Mouse (Mus musculus): ENCODE measurements around the gene 2010003K11Rik. TPM values are rescaled to one million over a fixed set of nuclear protein-coding genes. Genes with fewer than 3 reads are reported as not detected.

2010003K11Rik gene
- polyA plus RNA-seq, 1 experiment, result not detected

DNA sequence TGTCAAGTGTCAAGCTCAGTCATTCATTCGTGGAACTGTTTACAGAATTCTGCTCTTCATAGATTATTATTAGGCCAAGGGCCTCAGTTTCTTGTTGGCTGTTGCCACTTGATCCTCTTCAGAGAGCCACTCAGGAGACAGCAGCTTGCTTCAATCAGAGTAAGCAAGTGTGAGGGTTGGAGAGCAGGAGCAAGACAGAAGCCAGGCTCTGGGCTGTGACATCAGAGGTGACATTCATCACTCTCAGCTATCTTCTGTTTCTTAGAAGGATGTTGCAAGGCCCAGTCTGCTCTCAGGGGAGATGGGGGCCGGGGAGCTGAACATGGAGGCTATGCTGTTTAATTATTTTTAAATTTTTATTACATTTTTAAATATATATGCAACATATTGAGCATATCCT is 4.3 kb upstream of the 2010003K11Rik start:
- no peak for DNase-seq (ENCODE audit: extremely low spot score in 1 of 2, low spot score in 1 of 2)

DNA sequence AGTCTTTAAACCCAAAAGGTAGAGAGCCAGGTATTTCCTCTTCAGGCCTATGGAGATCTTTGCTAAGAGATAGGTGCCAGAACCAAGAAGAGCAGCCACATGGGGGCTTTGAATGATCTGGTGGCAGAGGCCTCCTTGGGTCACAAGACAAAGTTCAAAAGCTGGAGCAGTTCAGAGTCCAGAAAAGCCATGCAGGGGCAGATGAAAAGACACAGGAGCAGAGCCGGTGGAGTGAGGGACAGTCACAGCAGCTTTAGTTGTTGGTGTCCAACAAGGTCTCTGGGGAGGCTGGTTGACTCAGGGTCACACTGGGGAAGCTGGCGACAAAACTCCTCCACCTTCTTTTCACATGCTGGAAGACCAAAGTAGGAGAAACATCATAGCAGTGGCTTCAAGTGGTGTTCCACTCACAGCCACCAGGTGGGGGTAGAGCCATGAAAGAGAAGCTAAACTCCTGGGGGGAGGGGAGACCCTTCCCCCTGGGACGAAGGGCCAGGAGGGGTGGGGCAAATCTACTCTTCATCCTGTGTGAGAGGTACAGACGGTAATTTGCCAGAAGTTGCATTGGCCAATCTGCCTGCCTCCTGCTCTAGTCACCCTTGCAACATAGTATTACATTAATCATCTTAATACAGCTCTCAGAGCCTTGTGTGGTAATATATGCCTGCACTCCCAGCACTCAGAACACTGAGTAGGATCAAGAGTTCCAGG is 965 bp downstream of the 2010003K11Rik start:
- peak in 1 of 2 experiments; percentile 85 for DNase-seq (ENCODE audit: extremely low spot score in 1 of 2, low spot score in 1 of 2)

DNA sequence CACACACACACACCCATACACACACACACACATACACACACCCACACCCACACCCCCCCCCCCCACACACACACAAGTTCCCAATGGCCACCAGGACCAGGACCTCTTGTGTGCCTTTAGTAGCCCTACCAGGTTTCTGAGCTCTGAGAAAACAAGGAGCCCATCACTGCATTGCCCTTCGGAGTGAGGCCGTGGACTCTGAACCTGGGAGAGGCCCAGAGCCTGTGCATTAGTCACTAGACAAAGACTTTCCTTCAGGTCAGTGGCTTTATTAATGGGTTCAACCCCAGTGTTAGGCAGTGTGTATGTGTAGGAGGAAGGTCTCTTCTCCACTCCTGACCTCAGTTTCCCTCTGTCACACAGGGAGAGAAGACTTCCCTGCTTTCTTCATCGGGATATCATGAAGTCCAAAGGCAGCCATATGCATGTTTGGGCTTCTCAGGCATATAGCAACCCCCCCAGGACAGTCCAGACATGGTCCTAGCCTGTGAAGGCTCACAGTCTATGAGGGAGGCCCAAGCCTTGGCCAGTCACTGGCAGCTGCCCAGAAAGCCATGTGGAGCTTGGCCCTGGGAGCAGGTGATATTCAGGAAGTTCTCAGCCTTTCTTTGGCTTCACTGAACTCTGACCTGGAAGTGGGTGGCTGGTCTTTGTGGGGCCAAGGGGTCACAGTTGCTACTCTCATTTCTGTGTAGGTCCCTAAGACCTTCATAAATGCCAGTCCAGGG is 1.7 kb downstream of the 2010003K11Rik start:
- DNase-seq (ENCODE audit: extremely low spot score in 1 of 2, low spot score in 1 of 2), result no peak

DNA sequence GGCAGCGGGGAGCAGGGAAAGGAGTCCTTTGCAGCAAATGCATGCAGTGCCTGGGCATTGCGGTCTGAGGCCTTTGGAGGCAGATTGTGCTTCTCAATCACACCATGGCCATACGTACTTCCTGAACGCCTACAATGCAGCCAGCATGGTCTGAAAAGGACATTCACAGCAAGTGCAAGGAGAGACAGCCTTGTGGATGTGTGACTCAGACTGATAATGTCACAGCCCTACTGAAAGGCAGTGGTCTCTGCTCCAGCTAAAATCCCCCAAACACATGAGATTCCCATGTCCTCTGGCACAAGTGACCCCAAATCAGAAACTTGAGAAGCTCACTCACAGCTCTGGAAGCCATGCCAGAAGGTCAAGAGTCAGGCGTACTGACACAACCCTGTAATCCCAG is 2.6 kb downstream of the 2010003K11Rik start:
- DNase-seq (ENCODE audit: extremely low spot score in 1 of 2, low spot score in 1 of 2), result no peak

DNA sequence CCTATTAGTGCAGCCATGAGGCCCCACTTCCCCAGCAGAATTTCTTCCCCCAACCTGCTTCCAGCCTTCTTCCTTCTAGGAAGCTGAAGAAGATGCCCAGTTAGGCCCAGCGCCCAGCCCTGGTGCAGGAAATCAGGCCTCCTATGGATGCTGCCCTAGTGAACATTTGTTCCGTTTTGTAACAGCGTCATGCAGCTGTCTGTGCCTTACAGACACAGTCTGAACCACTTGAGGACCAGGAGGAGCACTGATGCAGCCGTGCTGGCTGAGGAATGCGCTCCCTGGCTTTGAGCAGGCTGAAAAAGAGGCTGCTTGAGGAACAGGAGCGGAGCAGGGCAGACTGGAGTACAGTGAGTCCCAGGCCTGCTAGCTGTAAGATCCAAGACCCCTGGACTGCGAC is 3.7 kb downstream of the 2010003K11Rik start:
- no peak for DNase-seq (ENCODE audit: extremely low spot score in 1 of 2, low spot score in 1 of 2)

DNA sequence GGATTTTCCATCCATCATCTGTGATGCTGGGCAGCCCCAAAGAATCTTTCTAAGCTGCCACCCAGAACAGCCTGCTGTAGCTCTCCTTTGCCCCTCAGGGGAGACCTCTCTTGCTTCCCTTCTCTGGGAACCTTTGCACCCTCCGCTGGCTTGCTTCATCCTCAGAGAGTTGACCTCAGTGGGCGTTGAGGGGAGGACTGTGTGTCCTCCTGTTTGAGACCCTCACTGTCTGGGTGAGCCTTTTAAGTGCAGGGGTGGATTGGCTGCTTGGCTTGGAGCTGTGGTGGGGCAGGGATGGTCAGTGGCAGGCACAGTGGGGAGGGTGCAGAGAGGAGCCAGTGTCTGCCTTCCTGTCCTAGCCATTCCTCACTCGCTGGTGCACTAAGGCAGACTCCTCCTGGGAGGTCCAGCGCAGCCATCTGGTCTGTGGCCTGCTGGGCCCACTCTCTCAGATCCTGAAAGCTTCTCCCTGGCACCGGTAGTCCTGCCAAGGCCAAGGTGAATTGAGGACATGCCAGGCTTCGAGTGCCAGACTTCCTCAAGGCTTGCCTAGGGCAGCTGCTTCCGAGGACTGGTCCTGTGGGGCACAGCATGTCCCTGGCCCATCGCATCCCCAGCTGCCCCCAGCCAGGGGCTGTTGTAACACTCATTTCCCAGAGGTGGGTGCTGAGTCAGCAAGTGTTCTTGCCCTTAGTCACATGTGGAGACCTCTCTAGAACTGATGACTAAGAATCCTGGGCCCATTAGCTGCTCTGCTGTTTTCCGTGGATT is 5.7 kb downstream of the 2010003K11Rik start:
- no peak for DNase-seq (ENCODE audit: extremely low spot score in 1 of 2, low spot score in 1 of 2)

DNA sequence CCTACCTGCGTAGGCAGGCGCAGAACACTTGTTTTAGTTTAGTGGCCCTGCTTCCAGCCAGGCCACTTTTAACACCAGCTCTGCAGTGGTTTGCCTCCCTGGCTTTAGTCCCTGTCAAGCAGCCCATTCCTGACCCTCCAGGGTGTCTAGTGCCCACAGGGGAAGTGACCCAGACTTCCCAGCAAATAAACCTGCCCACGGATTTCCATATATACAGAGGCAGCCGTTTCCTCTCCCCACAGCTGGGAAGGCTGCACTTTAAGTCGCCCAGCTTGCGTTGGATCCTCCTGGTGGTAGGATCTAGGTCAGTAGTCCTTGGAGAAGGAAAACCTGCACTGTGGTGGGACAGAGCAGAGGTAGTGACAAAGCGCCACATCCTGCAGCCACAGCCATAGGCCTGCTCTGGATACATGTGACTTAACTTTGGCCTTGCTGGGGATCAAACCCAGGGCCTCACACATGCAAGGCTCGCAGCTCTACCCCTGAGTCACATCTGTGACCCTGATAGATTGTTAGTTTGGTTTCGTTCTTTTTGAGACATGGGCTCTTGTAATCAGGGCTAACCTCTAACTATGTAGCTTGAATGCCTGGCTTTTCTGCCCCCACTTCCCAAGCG is 7.2 kb downstream of the 2010003K11Rik start:
- no peak for DNase-seq (ENCODE audit: extremely low spot score in 1 of 2, low spot score in 1 of 2)

DNA sequence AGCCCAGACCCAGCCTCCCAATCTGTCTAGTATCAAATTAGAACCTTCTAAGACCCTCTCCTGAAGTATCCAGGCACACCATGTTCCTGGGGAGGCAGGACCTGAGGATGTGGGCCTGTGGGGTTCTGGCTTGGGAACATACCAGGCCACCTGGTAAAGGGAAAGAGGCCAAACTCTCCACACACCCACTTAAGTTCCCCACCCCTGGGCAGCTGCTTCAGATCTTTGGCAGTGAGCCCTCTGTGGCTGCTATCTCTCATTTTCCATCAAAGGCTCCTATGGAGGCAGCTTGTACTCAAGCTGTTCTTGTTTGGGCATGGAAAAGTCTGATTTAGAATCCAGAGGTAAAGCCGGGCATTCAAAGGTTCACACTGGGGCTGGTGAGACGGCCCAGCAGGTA is 10.5 kb downstream of the 2010003K11Rik start:
- no peak for DNase-seq (ENCODE audit: extremely low spot score in 1 of 2, low spot score in 1 of 2)

DNA sequence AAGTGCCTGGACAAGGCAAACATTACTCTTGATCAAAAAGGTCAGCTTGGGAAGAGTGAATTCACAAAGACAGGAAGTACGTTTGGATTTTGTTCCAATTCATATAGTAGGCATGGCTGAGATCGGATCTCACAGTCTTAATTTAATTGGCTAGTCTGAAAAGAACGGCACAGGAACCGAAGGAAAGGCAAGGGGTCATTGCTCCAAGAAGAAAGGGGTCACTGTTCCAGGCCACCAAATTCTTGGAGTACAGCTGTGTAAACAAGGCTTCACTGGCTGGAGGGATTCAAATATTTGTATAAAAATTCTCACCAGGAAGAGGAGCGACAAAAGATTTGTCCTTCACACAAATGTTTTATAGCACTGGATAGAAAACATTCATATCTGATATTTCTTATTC is 13.4 kb downstream of the 2010003K11Rik start:
- no peak for DNase-seq (ENCODE audit: extremely low spot score in 1 of 2, low spot score in 1 of 2)

DNA sequence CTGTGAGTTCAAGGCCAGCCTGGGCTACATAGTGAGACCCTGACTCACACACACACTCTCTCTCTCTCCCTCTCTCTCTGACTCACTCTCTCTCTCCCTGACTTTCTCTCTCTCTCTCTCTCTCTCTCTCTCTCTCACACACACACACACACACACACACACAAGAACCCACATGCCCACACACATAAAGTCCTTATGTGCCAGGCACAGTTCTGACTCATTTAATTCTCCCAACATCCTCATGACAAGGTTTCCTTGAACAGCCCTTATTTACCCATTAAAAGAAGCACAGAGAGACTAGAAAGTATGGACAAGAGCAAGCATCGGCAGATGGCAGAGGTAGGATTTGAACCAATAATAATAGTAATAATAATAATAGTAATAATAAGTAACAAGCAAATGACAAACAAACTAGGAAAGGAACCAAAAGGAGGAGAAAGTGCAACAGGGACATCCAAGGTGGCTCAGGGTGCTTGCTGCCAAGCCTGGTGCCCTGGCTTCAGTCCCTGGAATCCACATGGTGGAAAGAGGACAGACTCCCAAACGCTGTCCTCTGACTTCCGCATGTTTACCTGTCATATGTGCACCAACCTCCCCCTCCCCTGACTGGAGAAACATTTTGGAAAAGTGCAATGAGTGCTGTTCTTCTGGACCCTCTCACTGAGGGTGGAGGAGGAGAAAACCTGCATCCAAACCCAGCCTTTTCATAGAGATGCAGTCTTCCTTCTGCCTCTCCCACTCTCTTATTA is 16.1 kb downstream of the 2010003K11Rik start:
- DNase-seq (ENCODE audit: extremely low spot score in 1 of 2, low spot score in 1 of 2), result no peak

DNA sequence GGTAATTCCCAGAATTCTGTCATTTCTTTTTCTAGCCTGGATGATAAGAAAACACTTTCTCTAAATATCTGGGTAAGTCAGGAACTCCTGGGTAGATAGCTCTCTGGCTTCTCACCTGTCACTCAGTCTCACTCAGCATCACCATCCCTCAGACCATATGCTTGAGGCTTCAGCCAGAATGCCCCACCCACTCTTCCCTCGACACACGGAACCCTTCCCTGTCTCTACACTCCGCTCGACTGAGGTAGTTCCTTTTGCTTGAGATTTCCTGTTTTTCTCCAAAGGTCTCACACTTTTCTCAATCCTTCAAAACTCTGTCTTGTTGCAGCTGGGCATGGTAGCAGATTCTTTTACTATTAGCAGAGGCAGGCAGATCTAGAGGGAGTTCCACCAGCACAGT is 17.1 kb downstream of the 2010003K11Rik start:
- peak in 1 of 2 experiments; percentile 81 for DNase-seq (ENCODE audit: extremely low spot score in 1 of 2, low spot score in 1 of 2)

DNA sequence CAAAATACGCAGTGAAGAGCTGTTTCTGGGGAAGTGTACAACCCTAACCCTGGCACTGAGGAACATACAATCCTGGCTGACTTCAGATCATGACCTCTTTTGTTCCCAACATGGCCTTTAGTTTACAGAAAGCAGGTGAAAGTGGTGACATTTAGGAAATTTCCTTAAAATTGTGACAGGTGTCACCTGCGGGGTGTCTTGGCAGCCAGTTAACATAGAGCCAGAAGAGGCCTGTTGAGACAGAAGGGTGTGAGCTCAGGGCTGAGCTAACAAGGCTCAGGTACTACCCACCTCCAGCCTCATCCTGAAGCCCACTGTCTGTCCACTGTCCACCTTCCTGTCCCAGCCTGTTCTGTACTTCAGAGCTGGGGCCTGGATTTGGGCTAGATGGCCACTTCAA is 18.3 kb downstream of the 2010003K11Rik start:
- no peak for DNase-seq (ENCODE audit: extremely low spot score in 1 of 2, low spot score in 1 of 2)

DNA sequence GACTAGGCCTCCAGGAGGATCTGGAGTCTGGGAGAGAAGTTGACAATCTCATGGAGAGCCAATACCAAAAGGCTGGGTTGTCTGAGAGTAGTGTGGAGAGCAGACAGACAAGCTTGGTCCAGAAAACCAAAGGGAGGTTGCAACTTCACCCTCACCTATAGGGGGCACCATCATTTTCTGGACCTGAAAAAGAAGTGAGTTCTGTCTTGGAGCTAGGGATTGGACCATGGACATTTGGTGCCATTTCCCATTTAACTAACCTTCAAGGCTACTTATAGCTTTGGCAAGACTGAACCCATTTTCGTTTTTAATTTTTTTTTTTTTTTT is 20.2 kb downstream of the 2010003K11Rik start:
- no peak for DNase-seq (ENCODE audit: extremely low spot score in 1 of 2, low spot score in 1 of 2)

DNA sequence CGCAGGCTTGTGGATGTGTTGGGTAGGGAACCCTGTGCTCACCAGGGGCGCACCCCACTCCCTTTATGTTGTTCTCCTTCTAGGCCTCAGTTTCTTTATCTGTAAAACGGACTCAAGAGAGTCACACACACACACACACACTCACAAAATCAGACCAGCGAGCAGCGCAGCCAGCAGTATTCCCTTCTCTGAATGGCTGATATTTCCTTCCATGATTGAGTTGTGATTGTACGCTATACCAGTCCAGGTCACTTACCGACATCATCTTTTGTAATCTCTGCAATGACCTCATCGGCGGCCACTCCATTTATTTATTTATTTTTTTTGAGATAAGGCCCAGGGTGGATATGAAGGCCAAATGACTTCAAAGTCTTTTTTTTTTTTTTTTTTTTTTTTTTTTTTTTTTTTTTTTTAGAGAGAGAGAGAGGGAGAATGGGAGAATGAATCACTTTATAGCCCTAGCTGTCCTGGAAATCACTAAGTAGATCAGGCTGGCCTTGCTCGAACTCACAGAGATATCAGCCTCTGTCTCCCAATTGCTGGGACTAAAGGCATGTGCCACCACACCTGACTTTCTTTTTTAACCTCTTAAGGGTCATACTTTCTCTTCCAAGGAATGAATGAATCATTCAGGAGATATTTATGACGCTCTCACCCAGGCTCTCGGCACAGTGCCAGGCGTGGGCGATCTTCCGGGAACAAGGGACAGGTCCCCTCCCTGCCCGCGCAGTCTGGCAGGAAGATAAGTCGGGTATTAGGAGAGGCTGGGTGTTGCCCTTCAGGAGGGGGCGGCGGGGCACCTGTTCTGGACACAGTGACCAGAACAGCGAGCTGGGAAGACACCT is 20.8 kb downstream of the 2010003K11Rik start, which contains the start of gene Syt12:
Syt12 (minus strand) TSS at position 103 of the 845 bp plus-strand sequence.
- peak in 1 of 2 experiments; percentile 75 for DNase-seq (ENCODE audit: extremely low spot score in 1 of 2, low spot score in 1 of 2)

DNA sequence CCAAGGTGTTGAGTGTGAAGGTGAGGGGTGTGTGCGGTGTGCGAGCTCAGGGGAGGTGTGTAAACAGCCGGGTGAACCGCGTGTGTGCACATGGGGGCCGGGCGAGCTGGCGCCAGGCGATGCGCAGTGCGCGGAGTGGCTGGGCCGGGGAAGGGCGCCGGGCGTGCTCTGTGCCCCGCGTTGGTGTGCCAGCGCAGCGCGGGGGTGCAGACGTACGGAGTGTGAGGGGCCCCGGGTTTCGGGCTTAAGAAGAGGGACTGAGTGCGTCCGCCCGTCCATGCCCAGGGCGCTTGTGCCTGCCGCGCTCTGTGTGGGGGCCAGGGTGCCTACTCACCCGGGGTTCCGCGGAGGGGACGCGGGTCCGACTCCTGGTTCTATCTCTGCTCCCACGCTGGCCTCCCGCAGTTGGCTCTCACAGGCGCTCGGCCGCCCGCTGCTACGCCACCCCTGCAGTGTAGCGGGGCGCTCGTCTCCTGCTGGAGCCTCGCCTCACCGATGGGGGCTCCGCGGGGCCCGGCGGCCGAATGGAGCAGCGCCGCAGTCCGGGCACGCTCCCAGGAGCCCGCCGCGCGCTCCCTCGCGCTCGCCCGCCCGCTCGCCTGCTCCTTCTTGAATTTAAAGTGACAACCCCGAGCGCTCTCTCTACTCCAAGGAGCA is 21.7 kb downstream of the 2010003K11Rik start:
- peak in 1 of 2 experiments; percentile 73 for DNase-seq (ENCODE audit: extremely low spot score in 1 of 2, low spot score in 1 of 2)

DNA sequence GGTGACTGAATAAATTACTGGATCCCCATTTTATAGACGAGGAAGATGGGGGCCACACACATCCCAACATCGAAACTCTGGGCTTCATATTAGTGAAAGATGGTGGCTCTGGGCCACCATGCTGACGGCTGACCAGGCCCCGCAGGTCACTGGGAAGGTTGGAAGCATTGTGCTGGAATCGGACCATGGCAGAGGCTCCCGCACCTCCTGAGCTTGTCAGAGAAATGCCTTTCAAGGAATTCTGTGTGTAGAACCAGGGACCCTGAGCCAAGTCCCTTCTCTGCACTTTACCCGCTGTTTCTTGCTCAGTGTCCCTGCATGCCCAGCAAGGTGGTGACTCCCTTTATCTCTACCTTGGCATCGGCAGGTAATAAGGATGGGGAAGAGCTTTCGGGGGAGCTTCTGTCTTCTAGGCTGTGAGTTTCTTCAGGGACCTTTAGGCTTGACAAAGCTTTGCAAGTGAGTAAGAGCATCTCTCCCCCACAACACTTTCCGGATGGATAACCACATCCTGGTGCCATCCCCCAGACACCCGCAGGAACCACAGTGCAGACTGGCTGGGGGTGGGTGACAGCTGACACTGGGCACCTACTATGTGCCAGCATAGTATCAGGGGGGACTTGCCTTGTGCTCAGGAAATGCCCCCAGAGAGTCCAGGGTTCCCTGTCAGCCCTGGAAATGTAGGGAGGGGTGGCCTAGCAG is 23.0 kb downstream of the 2010003K11Rik start:
- DNase-seq (ENCODE audit: extremely low spot score in 1 of 2, low spot score in 1 of 2), result peak in 1 of 2 experiments; percentile 66

DNA sequence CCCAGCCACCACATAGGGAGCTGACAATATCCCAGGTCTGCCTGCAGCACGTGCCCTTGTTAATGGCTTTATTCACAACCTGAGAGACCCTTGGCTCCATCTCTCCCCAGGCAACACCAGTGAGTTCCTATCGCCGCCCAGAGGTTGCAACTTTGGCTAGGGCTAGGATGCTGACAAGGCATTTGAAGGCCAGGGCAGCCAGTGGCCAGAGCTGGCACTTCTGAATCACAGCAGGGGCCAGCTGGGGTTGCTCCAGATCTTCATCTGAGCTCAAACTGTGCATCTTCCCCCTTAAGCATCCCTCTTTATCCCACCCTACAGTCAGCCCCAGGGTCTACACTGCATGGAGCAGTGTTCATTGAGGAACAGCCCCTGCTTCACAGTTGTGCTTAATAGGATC is 23.6 kb downstream of the 2010003K11Rik start:
- no peak for DNase-seq (ENCODE audit: extremely low spot score in 1 of 2, low spot score in 1 of 2)

DNA sequence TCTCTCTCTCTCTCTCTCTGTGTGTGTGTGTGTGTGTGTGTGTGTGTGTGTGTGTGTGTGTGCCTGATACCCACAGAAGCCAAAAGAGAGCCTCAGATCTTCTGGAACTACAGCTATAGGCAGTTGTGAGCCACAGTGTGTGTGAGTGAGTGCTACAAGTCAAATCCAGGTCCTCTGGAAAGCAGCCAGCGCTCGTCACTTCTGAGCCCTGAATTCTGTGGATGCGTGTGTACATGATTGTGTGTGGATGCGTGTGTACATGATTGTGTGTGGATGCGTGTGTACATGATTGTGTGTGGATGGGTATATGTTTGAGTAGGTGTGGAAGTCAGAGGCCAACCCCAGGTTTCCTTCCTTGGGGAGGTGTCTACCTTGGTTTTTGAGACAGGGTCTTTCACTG is 24.8 kb downstream of the 2010003K11Rik start:
- no peak for DNase-seq (ENCODE audit: extremely low spot score in 1 of 2, low spot score in 1 of 2)

All from frontal cortex, adult 2 months (tissue).